Mouse (Mus musculus): Measurements from ENCODE around the gene Inhbe. TPM values are rescaled to one million over a fixed set of nuclear protein-coding genes. Genes with fewer than 3 reads are reported as not detected.
"Not testable (repeated sequence)": the region's sequence is repeated elsewhere in the genome, so short reads cannot be mapped to it uniquely, and the experiment has no call there.

Inhbe gene
- polyA plus RNA-seq, 1 experiment from 2014 or later, result 0.04 TPM

DNA sequence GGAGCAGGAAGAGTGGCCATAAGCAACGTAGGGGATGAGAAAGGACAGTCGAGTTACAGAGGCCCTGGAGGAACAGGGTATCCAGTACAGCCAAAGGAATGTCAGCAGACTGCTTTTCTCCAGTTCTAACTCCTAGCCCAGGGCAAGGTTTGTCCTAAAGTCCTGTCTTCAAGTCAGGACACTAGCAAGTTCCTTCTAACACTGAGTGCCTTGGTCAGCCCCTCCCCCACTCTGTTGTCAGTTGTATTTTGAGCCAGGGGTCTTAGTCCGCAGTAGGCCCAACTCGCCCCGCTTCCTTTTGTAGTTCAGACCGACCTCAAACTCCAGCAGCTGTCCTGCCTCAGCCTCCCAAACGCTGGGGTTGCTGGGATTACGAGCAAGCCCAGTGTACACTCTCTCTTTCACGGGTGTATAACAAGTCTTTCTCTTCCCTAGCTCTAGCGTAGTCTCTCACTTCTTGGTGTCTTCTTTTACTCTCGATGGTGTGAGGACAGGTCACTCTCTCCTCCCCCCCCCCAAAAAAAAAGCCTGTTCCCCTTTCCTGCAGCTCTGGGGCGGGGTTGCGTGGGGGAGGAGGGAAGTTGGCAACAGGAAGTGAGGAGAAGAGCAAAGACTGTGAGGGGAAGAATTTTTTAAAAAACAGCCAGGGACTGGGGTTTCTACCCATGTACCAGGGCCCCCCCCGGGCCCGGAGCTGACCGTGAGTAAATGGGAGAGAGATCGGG lies 30.9 kb downstream of the Inhbe start:
- Histone ChIP-seq H3K4me3 (ENCODE audit: low read depth, low read length) (peak overlapping the region; percentile 26), H3K27me3 (replicated peaks; ENCODE audit: control insufficient read depth, insufficient read depth, low read length) (peaks cover 23% of the 10 kb centered on the region), H3K9me3 (ENCODE audit: control insufficient read depth, low read length) (no peaks in the 10 kb centered on the region), H3K27ac (ENCODE audit: low read depth, low read length) (no peak overlapping the region), H3K4me1 (replicated peaks; ENCODE audit: control insufficient read depth, insufficient read depth, low read length) (peaks cover 34% of the 10 kb centered on the region), H3K36me3 (ENCODE audit: control insufficient read depth, insufficient read depth, low read length) (no peaks in the 10 kb centered on the region), H3K9ac (ENCODE audit: low read depth, low read length) (peak overlapping the region; percentile 43; the same call in 1 of the 2 replicates), H3K4me2 (peak overlapping the region; percentile 54)
- ATAC-seq (replicated peaks; ENCODE audit: low FRiP score) (no peak), DNase-seq (ENCODE audit: low spot score) (no peak)
- WGBS, result 37% methylated on average over 17 of the region's 17 CpGs

DNA sequence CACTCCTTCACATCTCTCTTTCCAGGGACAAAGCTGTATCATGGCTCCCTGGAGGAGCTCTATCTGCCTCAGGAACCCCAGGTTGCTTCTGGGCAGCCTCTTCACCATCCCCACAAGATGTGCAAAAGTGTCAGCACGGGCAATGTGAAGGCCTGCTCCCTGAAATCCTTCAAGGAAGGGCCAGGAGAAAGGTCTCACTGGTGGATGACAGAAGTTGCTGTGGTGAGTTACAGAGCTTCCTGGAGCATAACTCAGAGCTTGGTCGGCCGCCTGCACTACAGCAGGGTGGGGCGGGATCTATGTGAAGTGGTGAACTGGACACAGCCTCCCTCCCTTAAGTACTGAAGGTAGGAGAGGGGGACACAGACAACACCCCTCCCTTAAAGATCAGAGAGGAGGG lies 31.5 kb downstream of the Inhbe start:
- H3K9me3 ChIP-seq (ENCODE audit: control insufficient read depth, low read length), result no peaks in the 10 kb centered on the region
- H3K9ac ChIP-seq (ENCODE audit: low read depth, low read length), result no peak overlapping the region
- DNase-seq (ENCODE audit: low spot score), result no peak
- no peak overlapping the region for H3K4me3 ChIP-seq (ENCODE audit: low read depth, low read length)
- H3K4me1 ChIP-seq (replicated peaks; ENCODE audit: control insufficient read depth, insufficient read depth, low read length), result peaks cover 34% of the 10 kb centered on the region
- no peak for ATAC-seq (replicated peaks; ENCODE audit: low FRiP score)
- H3K4me2 ChIP-seq, result peak overlapping the region; percentile 54
- no peaks in the 10 kb centered on the region for H3K36me3 ChIP-seq (ENCODE audit: control insufficient read depth, insufficient read depth, low read length)
- 67% methylated on average over 4 of the region's 4 CpGs for WGBS
- H3K27ac ChIP-seq (ENCODE audit: low read depth, low read length), result no peak overlapping the region
- peaks cover 20% of the 10 kb centered on the region for H3K27me3 ChIP-seq (replicated peaks; ENCODE audit: control insufficient read depth, insufficient read depth, low read length)

DNA sequence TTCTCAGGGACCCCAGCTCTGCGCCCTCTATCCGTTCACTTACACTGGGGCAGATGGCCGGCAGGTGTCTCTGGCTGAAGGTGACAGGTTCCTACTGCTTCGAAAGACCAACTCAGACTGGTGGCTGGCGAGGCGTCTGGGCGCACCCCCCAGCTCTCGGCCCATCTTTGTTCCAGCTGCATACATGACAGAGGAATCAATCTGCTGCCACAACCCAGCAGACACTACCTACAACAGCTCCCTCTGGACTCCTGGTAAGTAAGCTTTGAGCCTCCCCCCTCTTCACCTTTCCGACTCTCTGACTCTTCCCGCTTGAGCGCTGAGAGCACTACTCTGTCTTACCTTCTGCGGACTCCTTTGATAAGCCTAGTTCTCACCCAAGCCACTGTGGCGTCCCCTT lies 32.0 kb downstream of the Inhbe start:
- no peak for DNase-seq (ENCODE audit: low spot score)
- 69% methylated on average over 13 of the region's 13 CpGs for WGBS
- Histone ChIP-seq H3K4me1 (replicated peaks; ENCODE audit: control insufficient read depth, insufficient read depth, low read length) (peaks cover 37% of the 10 kb centered on the region), H3K9ac (ENCODE audit: low read depth, low read length) (no peak overlapping the region), H3K27me3 (replicated peaks; ENCODE audit: control insufficient read depth, insufficient read depth, low read length) (peaks cover 15% of the 10 kb centered on the region), H3K9me3 (ENCODE audit: control insufficient read depth, low read length) (no peaks in the 10 kb centered on the region), H3K27ac (ENCODE audit: low read depth, low read length) (no peak overlapping the region), H3K36me3 (ENCODE audit: control insufficient read depth, insufficient read depth, low read length) (no peaks in the 10 kb centered on the region), H3K4me3 (ENCODE audit: low read depth, low read length) (no peak overlapping the region), H3K4me2 (no peak overlapping the region)
- ATAC-seq (replicated peaks; ENCODE audit: low FRiP score), result no peak

DNA sequence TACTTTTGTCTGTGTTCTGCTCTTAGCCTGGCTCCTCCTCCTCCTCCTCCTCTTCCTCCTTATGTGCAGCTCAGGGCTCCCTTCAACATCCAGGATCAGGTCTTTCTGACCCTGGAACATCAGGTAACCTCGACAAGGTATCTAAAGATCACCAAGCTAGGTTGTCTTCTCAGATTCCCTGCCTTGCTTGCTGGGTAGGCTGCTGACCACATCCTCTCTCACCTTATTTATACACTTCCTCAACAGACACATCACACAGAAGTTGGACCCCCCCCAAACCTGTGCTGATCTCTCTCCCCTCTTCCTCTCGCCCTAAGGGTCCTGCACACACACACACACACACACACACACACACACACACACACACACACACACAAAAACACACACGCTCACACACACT lies 32.6 kb downstream of the Inhbe start, which contains the start of gene Arhgap9:
TSS of gene Arhgap9 (plus strand) at position 344 of the 400 bp plus-strand sequence.
- H3K36me3 ChIP-seq (ENCODE audit: control insufficient read depth, insufficient read depth, low read length), result no peaks in the 10 kb centered on the region
- peak within 1 kb of the TSS; percentile 54; the same call in 1 of the 2 replicates for H3K4me2 ChIP-seq
- no peak within 1 kb of the TSS for H3K27ac ChIP-seq (ENCODE audit: low read depth, low read length)
- WGBS, result 75% methylated on average over 3 of the region's 3 CpGs
- DNase-seq (ENCODE audit: low spot score), result no peak
- peaks cover 14% of the 10 kb centered on the region for H3K27me3 ChIP-seq (replicated peaks; ENCODE audit: control insufficient read depth, insufficient read depth, low read length)
- H3K4me1 ChIP-seq (replicated peaks; ENCODE audit: control insufficient read depth, insufficient read depth, low read length), result peaks cover 36% of the 10 kb centered on the region
- no peak within 1 kb of the TSS for H3K9ac ChIP-seq (ENCODE audit: low read depth, low read length)
- no peak within 1 kb of the TSS for H3K4me3 ChIP-seq (ENCODE audit: low read depth, low read length)
- no peaks in the 10 kb centered on the region for H3K9me3 ChIP-seq (ENCODE audit: control insufficient read depth, low read length)
- ATAC-seq (replicated peaks; ENCODE audit: low FRiP score), result no peak

DNA sequence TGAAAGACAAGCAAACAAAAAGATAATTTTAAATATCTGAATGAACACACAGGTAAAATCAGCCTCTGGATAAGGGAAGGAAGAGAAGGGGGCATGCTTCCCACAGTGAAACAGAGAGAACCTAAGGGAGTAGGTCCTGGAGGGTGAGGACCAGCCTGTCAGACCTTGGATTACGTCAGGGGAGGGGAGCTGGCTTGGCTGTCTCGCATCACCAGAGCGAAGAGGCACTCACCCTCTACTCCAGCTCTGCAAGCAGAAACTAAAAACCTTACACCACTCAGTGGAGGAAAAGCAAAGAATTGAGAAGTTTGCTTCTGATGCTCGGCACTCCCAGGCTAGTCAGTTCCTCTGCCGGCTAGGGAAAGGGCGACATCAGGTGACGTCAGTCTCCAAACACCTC lies 34.2 kb downstream of the Inhbe start:
- H3K9ac ChIP-seq (ENCODE audit: low read depth, low read length), result no peak overlapping the region
- H3K27ac ChIP-seq (ENCODE audit: low read depth, low read length), result no peak overlapping the region
- no peak for ATAC-seq (replicated peaks; ENCODE audit: low FRiP score)
- WGBS, result 76% methylated on average over 7 of the region's 7 CpGs
- no peak for DNase-seq (ENCODE audit: low spot score)
- peaks cover 24% of the 10 kb centered on the region for H3K4me1 ChIP-seq (replicated peaks; ENCODE audit: control insufficient read depth, insufficient read depth, low read length)
- H3K27me3 ChIP-seq (replicated peaks; ENCODE audit: control insufficient read depth, insufficient read depth, low read length), result no peaks in the 10 kb centered on the region
- H3K4me3 ChIP-seq (ENCODE audit: low read depth, low read length), result no peak overlapping the region
- H3K9me3 ChIP-seq (ENCODE audit: control insufficient read depth, low read length), result no peaks in the 10 kb centered on the region
- no peaks in the 10 kb centered on the region for H3K36me3 ChIP-seq (ENCODE audit: control insufficient read depth, insufficient read depth, low read length)
- H3K4me2 ChIP-seq, result no peak overlapping the region

DNA sequence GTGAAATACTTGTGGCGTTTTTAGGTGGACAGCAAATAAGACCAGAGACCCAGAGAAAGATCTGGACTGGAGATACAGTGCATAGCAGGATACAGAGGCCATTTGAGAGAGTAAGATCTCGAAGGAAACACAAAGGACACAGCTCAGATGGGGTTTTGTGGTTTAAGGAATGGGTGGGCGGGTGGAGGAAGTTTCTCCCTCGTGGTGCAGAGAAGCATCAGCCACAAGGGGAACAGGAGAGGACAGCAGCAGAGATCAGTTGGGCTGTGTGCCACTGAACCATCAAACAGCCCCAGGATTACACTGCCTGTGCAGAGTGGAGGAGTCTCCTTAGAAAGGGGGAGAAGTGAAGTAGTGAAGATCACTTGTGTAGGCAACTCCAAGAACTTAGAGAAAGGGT lies 36.2 kb downstream of the Inhbe start:
- no peaks in the 10 kb centered on the region for H3K9me3 ChIP-seq (ENCODE audit: control insufficient read depth, low read length)
- DNase-seq (ENCODE audit: low spot score) (no peak), ATAC-seq (replicated peaks; ENCODE audit: low FRiP score) (no peak)
- H3K4me2 ChIP-seq, result no peak overlapping the region
- no peak overlapping the region for H3K4me3 ChIP-seq (ENCODE audit: low read depth, low read length)
- WGBS, result 34% methylated on average over 4 of the region's 4 CpGs
- H3K4me1 ChIP-seq (replicated peaks; ENCODE audit: control insufficient read depth, insufficient read depth, low read length), result peaks cover 9% of the 10 kb centered on the region
- no peak overlapping the region for H3K9ac ChIP-seq (ENCODE audit: low read depth, low read length)
- no peaks in the 10 kb centered on the region for H3K36me3 ChIP-seq (ENCODE audit: control insufficient read depth, insufficient read depth, low read length)
- H3K27ac ChIP-seq (ENCODE audit: low read depth, low read length), result peak overlapping the region; percentile 35
- no peaks in the 10 kb centered on the region for H3K27me3 ChIP-seq (replicated peaks; ENCODE audit: control insufficient read depth, insufficient read depth, low read length)

DNA sequence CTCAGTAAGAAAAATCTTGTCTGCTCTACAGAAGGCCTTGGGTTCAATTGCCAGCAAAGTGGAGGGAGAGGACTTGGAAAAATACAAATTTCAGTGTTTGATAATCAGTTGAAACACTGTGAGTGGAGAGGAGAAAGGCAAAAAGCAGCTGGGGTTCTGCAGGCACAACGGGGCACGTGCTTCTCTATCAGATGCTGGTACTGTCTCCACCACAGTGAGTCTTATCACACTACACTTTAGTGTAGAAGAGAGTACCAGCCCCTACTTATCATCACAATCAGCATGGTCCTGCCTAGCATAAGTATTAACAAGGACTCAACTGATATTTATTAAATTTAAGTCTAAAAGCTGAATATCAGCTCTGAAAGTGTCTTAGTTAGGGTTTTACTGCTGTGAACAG lies 36.9 kb downstream of the Inhbe start:
- ATAC-seq (replicated peaks; ENCODE audit: low FRiP score) (peak; percentile 78), DNase-seq (ENCODE audit: low spot score) (no peak)
- Histone ChIP-seq H3K4me3 (ENCODE audit: low read depth, low read length) (no peak overlapping the region), H3K4me2 (no peak overlapping the region), H3K9ac (ENCODE audit: low read depth, low read length) (no peak overlapping the region), H3K4me1 (replicated peaks; ENCODE audit: control insufficient read depth, insufficient read depth, low read length) (peaks cover 10% of the 10 kb centered on the region), H3K36me3 (ENCODE audit: control insufficient read depth, insufficient read depth, low read length) (no peaks in the 10 kb centered on the region), H3K27me3 (replicated peaks; ENCODE audit: control insufficient read depth, insufficient read depth, low read length) (no peaks in the 10 kb centered on the region), H3K9me3 (ENCODE audit: control insufficient read depth, low read length) (no peaks in the 10 kb centered on the region), H3K27ac (ENCODE audit: low read depth, low read length) (peak overlapping the region; percentile 13; the same call in 1 of the 2 replicates)
- WGBS, result 48% methylated on average over 2 of the region's 2 CpGs

DNA sequence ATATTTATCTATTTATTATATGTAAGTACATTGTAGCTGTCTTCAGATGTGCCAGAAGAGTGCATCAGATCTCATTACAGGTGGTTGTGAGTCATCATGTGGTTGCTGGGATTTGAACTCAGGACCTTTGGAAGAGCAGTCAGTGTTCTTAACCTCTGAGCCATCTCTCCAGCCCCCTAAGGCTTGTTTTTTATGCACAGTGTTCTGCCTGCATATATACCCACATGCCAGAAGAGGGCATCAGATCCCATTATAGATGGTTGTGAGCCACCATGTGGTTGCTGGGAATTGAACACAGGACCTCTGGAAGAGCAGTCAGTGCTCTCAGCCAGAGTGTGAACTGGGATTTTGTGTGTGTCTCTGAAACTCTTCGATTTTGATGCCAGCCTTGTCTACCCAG lies 39.3 kb downstream of the Inhbe start:
- not testable (repeated sequence) for H3K4me2 ChIP-seq; DNase-seq (ENCODE audit: low spot score); H3K9ac ChIP-seq (ENCODE audit: low read depth, low read length); H3K27ac ChIP-seq (ENCODE audit: low read depth, low read length); H3K27me3 ChIP-seq (replicated peaks; ENCODE audit: control insufficient read depth, insufficient read depth, low read length); ATAC-seq (replicated peaks; ENCODE audit: low FRiP score); H3K4me3 ChIP-seq (ENCODE audit: low read depth, low read length); H3K9me3 ChIP-seq (ENCODE audit: control insufficient read depth, low read length); H3K36me3 ChIP-seq (ENCODE audit: control insufficient read depth, insufficient read depth, low read length)
- H3K4me1 ChIP-seq (replicated peaks; ENCODE audit: control insufficient read depth, insufficient read depth, low read length), result peaks cover 17% of the 10 kb centered on the region
- 81% methylated on average over 1 of the region's 1 CpGs for WGBS

DNA sequence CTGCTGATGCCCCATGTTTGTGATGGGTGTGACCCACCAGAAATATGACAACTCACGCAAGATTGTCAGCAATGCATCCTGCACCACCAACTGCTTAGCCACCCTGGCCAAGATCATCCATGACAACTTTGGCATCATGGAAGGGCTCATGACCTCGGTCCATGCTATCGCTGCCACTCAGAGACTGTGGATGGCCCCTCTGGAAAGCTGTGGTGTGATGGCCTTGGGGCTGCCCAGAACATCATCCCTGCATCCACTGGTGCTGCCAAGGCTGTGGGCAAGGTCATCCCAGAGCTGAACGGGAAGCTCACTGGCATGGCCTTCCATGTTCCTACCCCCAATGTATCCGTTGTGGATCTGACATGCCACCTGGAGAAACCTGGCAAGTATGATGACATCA lies 40.7 kb downstream of the Inhbe start:
- H3K4me1 ChIP-seq (replicated peaks; ENCODE audit: control insufficient read depth, insufficient read depth, low read length), result peaks cover 19% of the 10 kb centered on the region
- DNase-seq (ENCODE audit: low spot score); H3K27ac ChIP-seq (ENCODE audit: low read depth, low read length); H3K4me2 ChIP-seq; H3K36me3 ChIP-seq (ENCODE audit: control insufficient read depth, insufficient read depth, low read length); ATAC-seq (replicated peaks; ENCODE audit: low FRiP score); H3K4me3 ChIP-seq (ENCODE audit: low read depth, low read length); H3K27me3 ChIP-seq (replicated peaks; ENCODE audit: control insufficient read depth, insufficient read depth, low read length); H3K9me3 ChIP-seq (ENCODE audit: control insufficient read depth, low read length); H3K9ac ChIP-seq (ENCODE audit: low read depth, low read length): not testable (repeated sequence)
- 87% methylated on average over 5 of the region's 5 CpGs for WGBS

Measured in liver, embryonic 11.5 days (tissue).